Mouse (Mus musculus) urinary bladder, postnatal 10 days (tissue): ENCODE measurements around the gene Ebf3.

ENCODE experiments used
- DNase-seq: peaks from one replicate; pipeline ENCODE4 v3.0.0; 2022; ENCODE audit warnings: low spot score

Gene Ebf3

GRCm38 (mm10) chr7:137312166-137312932, 1.9 kb downstream of the Ebf3 start:
- no peak for DNase-seq

DNA sequence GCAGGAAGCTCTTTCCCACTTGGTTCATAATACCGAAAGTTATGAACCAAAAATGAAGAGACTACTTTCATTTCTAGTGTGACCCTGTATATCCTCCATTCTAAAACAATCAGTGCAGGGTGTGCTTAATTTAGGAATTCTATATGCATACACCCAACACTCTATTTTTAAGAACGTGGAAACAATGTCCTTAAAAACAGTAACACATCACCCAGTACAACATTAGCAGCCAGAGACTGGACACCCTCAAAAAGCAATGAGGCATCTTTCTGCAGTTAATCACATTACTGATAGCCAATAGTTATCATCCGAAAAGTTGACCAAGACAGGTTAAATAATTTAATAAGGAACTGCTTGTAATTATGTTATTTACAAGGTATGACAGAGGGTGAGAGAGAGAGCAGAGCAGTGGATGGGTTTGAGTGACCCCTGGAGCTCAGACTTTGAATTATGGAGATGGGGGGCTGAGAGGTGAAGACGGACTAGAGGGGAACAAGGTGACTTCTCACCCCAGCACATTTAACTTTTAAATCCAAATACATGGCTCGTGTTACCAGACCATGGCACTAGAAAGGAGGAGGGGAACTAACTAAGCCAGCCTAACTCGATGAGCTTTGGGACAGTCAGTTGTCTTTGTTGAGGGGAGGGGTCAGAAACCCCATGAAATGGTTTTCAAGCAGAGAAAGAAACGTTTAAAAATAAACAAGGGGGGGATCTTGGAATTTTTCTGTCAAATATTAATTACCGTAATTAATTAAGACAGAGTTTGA, 2.7 kb downstream of the Ebf3 start:
- no peak for DNase-seq

DNA sequence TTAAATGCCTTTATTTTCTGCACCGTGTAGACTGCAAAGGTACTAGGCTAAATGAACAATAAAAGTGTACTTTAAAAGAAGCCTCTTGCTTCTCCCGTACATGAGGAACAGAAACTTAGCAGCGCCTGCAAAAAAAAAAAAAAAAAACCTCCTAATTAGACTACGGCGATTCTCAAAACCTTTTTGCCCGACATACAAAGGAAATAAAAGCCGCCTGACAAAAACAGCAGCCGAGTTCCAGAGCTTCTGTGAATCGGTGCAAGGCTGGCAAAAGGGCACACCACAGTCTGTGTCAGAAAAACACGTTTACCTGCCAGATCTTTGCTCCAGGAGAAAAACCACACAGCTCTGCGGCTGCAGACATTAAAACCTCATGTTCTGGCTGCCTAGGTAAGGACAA, 3.4 kb downstream of the Ebf3 start:
- no peak for DNase-seq

GRCm38 (mm10) chr7:137310091-137310761, 4.0 kb downstream of the Ebf3 start:
- no peak for DNase-seq

DNA sequence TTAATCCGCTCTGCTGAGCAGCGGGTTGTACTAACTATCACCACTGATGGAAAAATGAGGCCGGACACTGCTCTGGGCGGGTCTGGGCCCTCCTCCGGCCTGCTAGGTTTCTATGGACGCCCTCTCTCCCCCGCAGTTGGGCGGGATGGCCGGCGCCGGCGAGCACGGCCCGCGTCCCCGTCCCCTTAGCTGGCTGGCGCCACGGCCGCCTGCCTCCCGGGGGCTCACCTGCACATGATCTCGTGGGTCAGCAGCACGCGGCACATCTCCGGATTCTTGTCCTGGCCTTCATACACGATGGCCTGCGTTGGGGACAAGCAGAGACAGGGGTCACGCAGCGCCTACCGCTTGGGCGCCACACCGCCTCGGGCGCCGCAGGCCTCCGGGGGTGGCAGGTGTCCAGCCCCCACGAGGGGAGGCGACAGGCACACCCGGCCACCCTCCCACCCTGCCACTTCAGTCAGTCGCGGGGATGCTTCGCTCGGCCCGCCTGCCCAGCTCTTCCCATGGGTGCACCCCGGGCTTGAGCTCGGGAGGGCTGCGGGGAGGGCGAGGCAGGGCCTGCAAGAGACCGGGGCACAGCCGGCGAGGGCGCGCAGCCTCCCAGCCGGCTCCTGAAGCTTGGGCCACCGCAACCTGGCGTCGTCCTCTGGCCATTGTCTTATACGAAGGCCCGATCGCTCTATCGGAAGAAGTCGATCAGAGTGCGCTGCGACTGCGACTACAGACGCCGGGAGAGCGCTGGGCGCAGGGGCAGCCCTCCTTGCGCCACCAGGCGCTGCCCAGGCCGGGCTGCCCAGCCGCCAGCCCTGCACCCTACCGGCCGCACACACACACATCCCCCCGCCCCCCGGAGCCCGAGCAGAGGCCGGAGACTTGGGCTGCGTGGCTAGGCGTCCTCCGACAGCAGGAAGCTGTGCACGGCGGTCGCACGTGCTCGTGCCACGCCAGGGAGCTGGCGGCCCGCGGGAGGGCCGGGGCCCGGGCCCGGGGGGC, 4.9 kb downstream of the Ebf3 start:
- DNase-seq, result no peak

- no peak for DNase-seq
Measured at GRCm38 (mm10) chr7:137308061-137309060, 5.9 kb downstream of the Ebf3 start.

GRCm38 (mm10) chr7:137307131-137307530, 7.1 kb downstream of the Ebf3 start:
- no peak for DNase-seq

DNA sequence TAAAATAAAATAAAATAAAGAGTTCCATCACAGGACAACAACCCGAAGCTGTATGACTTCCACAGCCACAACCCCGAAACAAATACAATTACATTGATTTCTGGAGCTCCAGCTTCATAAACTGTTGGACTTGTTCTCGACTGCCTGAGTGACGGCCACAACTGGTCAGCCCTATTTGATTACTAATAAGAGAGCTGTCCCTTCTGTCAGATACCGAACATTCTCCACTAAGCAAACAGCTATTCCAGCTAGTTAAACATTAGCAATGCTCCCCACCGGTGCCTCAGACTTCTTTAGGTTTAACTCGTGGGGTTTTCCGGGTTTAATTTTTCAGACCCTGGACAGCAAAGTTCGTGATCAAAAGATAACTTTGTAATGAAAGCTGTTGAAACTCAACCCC, 8.1 kb downstream of the Ebf3 start:
- DNase-seq, result no peak

- no peak for DNase-seq
Measured at GRCm38 (mm10) chr7:137303776-137304171, 10.5 kb downstream of the Ebf3 start.

GRCm38 (mm10) chr7:137302961-137303775, 11.1 kb downstream of the Ebf3 start:
- DNase-seq, result no peak

DNA sequence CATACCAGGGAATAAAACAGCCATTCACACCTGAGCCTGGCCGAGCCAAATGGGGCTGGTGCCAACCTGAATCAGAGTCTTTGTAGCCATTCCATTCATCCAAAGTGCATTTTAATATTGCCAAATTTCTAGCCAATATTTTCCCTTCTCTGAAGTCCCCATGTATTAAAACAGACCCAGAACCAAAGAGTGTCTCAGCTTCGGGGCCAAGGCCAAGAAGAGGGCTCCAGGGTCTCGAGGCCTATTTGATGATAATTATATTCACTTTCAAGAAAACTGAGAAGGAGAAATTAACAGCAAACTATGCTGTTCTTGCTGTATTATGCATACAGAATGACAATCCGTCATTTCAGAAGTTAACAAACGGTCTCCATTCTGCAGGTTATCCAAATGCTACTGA, 12.1 kb downstream of the Ebf3 start:
- DNase-seq, result no peak

DNA sequence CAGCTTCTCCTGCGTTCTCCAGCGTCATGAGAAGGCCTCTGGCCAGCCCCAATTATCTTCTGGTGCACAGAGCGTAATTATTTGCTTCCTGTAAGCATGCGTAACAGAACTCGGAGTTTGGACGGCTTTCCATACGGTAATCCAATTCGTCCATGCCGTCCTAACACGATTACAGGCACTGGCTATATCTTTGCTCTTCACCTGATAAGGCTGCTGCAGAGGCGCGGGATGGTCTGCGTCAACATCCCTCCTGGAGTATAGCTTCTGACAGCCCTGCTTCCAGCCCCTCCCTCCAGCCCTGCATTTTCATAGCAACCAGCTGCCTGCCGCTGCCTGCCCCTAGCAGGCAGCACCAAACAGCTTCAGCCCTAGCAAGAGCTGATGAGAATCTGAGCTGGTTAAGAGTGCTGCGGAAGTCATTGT, 12.9 kb downstream of the Ebf3 start:
- DNase-seq, result no peak

DNA sequence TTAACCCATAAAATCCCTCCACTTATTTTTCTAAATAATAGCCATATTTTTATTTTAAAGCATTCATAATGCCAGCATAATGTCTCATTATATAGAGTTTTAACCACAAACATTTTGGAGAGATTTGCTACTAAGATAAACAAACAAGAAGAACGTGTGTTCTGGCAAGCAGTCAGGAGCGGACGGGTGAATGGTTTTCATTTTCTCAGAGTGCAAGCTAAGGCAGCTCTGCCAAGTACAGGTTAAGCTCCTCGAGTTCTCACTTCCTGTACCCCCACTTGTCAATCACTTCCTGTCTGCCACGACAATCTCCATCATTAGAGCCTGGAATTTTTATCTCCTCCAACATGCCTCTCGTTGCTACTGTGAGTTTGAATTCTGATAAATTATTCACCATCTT, 13.4 kb downstream of the Ebf3 start:
- no peak for DNase-seq

- no peak for DNase-seq
Measured at GRCm38 (mm10) chr7:137300169-137300568, 14.1 kb downstream of the Ebf3 start.

DNA sequence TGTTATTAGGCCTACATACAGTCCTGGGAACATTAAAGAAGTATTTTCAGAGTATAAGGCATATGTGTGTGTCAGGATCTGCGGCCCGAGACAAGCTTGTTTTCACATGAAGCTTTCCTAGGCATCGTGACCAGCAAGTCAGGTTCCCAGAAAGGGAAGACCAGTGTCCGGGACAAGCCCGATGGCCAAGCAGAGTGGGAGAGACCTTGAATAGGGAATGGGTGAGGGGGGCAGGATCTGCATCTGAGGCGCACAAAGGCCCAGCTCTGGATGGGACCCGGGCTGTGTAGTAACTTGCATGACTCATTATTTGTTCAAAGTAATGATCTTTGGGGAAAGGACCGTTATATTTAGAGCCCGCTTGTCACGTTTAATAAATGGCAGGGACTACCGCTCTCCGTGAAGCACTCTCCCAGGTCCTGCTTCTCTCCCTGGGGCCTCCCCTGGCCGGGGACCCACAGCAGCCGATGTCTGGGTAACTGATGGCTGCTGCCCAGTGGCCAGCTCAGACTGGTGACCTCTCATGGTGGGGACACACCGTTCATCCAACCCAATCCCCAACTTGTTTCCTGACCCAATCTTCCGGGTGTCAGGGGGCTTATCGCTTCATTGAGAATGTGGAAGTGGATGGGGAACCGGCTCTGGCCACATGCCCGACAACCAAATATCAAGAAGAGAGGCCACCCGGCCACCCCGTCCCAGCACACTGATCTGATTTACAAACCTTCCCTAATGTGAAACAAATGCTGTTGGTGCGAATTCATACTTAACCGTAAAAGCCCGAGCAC, 16.5 kb downstream of the Ebf3 start:
- DNase-seq, result no peak

GRCm38 (mm10) chr7:137297131-137297530, 17.1 kb downstream of the Ebf3 start:
- no peak for DNase-seq

DNA sequence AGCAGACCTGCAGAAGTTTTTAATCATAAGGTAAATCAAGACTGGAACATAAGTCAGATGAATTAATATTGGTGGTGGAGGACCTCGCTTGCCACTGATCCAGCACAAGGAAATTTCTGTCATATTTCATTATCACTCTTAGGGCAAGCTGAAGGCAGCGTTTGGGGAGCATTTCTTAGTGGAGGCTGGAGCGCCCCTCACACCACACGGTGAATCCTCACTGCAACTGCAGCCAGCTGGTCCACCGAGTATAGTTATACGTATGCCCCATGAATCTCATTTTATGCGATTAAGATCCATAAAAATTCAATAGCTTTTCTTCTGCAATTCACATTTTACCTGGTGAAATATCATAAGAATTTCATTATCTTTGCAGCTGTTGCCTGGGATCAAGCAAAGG, 18.6 kb downstream of the Ebf3 start:
- DNase-seq, result no peak

DNA sequence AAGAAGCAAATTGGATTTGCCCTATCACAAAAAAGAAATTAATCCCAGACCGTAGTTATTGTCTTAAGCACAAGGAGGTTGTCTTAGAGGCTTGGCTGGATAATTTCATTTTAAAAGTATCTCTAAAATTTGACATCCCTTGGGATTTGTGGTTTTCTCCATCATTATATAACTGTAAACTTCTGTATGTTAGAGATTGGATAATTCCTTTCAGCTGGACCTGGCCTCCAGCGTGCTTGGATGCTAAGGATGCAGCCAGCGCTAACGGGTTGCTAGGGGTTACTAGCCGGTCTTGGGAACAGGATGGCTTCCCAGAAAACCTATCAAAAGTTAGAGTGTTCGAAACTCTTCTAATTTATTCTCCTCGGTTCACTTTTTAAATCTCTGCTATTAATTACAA, 19.8 kb downstream of the Ebf3 start:
- no peak for DNase-seq
